Mouse (Mus musculus) heart, postnatal 10 days (tissue): ENCODE measurements at regions not wholly inside any gene's neighbourhood (a gene's known extent, or its start where the extent isn't known, plus 50 kb on each side); places are given as distances from the start of the nearest gene placed in this dataset.

Experiments used
- DNase-seq, 2 experiments: peaks; one replicate each; pipeline ENCODE4 v3.0.0; 2021
- intact Hi-C: fragments of 180-260 bp; cut with DNase I; formaldehyde crosslinking; loops from one replicate; pipeline ENCODE4 v1.15.1; 2025

GRCm38 (mm10) chr12:82105184-82106031, 63.7 kb upstream of the Sipa1l1 start:
- DNase-seq: peak; percentile 22 to 45

DNA sequence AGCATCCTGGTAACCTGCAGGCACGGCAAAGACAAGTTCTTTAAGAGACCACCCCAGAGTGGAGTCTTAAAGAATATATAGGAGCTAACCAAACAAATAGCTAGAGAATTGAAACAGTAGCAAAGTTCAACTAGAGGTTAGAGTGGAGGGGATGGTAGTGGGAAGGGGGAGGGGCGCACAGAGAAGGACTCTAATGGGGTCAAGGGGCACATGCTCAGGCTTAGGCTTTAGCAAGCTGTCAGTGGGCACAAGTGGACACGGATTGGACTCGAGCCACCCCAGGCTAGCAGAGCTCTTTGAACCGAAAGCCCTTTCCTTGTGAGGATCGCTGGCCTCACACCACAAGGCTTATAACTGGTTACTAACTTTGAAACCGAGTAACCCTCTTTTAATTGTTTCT, 53.4 kb upstream of the Sipa1l1 start:
- intact Hi-C loops: no loop called here

More at GRCm38 (mm10) chr12:82105184-82106031, 63.7 kb upstream of the Sipa1l1 start:
- intact Hi-C loops: no loop called here

More for the DNA sequence above, 53.4 kb upstream of the Sipa1l1 start:
- DNase-seq: no peak
